Mouse (Mus musculus) forebrain, postnatal 0 days (tissue): ENCODE measurements around the gene 9330182L06Rik. TPM values are rescaled to one million over a fixed set of nuclear protein-coding genes. Genes with fewer than 3 reads are reported as not detected.

ENCODE experiments used
- ATAC-seq: fragments of 200-750 bp; cut with Nextera tagmentation; 2 replicates; pipeline ENCODE4 v1.8.0; 2017; ENCODE audit warnings: mild to moderate bottlenecking, moderate library complexity
- DNase-seq: peaks from one replicate; pipeline ENCODE4 v3.0.0-alpha.2; 2015
- H3K27ac ChIP-seq: fragments of 300-500 bp; sonication (generic); 2 replicates; pipeline ENCODE4 v1.5.1; 2014; ENCODE audit warnings: low read depth, mild to moderate bottlenecking, antibody characterized with exemption, low read length, moderate library complexity, mixed read lengths
- H3K27me3 ChIP-seq: fragments of 300-500 bp; sonication (generic); 2 replicates; pipeline ENCODE4 v1.6.1; 2014; ENCODE audit warnings: mild to moderate bottlenecking, low read length, mixed read lengths; ENCODE audit not compliant: insufficient read depth
- H3K36me3 ChIP-seq: fragments of 300-500 bp; sonication (generic); 2 replicates; pipeline ENCODE4 v1.6.1; 2014; ENCODE audit warnings: mild to moderate bottlenecking, moderate library complexity; ENCODE audit not compliant: insufficient read depth
- H3K4me1 ChIP-seq: fragments of 300-500 bp; sonication (generic); 2 replicates; pipeline ENCODE4 v1.6.1; 2014; ENCODE audit warnings: antibody characterized with exemption; ENCODE audit not compliant: insufficient read depth
- H3K4me2 ChIP-seq: fragments of 300-500 bp; sonication (generic); 2 replicates; pipeline ENCODE4 v1.6.1; 2014; ENCODE audit warnings: low read depth, mild to moderate bottlenecking, moderate library complexity
- H3K4me3 ChIP-seq: fragments of 300-500 bp; sonication (generic); 2 replicates; pipeline ENCODE4 v1.5.1; 2014; ENCODE audit warnings: low read depth, low read length, mixed read lengths
- H3K9ac ChIP-seq: fragments of 300-500 bp; sonication (generic); 2 replicates; pipeline ENCODE4 v1.6.1; 2014; ENCODE audit warnings: mild to moderate bottlenecking
- H3K9me3 ChIP-seq: fragments of 300-500 bp; sonication (generic); 2 replicates; pipeline ENCODE4 v1.6.1; 2016; ENCODE audit warnings: low read length
- CTCF ChIP-seq: sonication (generic); IDR thresholded peaks from 2 replicates; pipeline ENCODE4 v1.5.1; 2016; ENCODE audit warnings: antibody characterized with exemption, control low read depth, low read depth
- WGBS: fragments of 180-500 bp; shearing (Covaris S2); extraction: QIAGEN DNeasy Blood & Tissue Kit; methylation state at CpG from one replicate; pipeline ENCODE4 v1.1.7; 2014; 5-methylcytosine and 5-hydroxymethylcytosine counted together
- polyA plus RNA-seq: library from polyadenylated mRNA; unstranded; fragments of >200 nt; fragmentation: Nextera tagmentation; extraction: Ambion mirVana; gene quantifications from 2 replicates; pipeline ENCODE4 v1.2.1, GENCODE M21; 2015
- total RNA-seq: library from RNA; depleted of rRNA; stranded (reverse); fragments of >200 nt; gene quantifications from 2 replicates; pipeline ENCODE4 v1.2.3, GENCODE M21; 2014

Gene 9330182L06Rik
- total and polyA plus RNA-seq, 2 experiments from 2014 or later = 17.5 to 38.7 TPM

- Histone ChIP-seq H3K27ac (no peak overlapping the region), H3K4me2 (no peak overlapping the region), H3K9ac (no peak overlapping the region), H3K9me3 (no peaks in the 10 kb centered on the region), H3K4me1 (no peaks in the 10 kb centered on the region), H3K36me3 (no peaks in the 10 kb centered on the region), H3K4me3 (no peak overlapping the region), H3K27me3 (no peaks in the 10 kb centered on the region)
- DNase-seq (no peak), ATAC-seq (no peak)
- no peak for TF ChIP-seq CTCF
- WGBS = 60% methylated on average over 3 of the region's 3 CpGs
Measured at GRCm38 (mm10) chr5:9428728-9429127, 162.8 kb downstream of the 9330182L06Rik start.

GRCm38 (mm10) chr5:9446146-9446545 is 180.2 kb downstream of the 9330182L06Rik start:
- Histone ChIP-seq H3K4me3 (no peak overlapping the region), H3K36me3 (no peaks in the 10 kb centered on the region), H3K27me3 (no peaks in the 10 kb centered on the region), H3K9ac (no peak overlapping the region), H3K4me1 (no peaks in the 10 kb centered on the region), H3K4me2 (no peak overlapping the region), H3K27ac (no peak overlapping the region), H3K9me3 (no peaks in the 10 kb centered on the region)
- ATAC-seq (no peak), DNase-seq (no peak)
- no peak for TF ChIP-seq CTCF
- WGBS = 18% methylated on average over 1 of the region's 1 CpGs

- ATAC-seq (no peak), DNase-seq (no peak)
- H3K36me3 ChIP-seq = no peaks in the 10 kb centered on the region
Measured at GRCm38 (mm10) chr5:9448931-9449330, 183.0 kb downstream of the 9330182L06Rik start.

GRCm38 (mm10) chr5:9449570-9449969 is 183.7 kb downstream of the 9330182L06Rik start:
- DNase-seq (peak; percentile 60), ATAC-seq (peak; percentile 69)
- no peaks in the 10 kb centered on the region for H3K4me1 ChIP-seq
- no peaks in the 10 kb centered on the region for H3K9me3 ChIP-seq
- H3K36me3 ChIP-seq = no peaks in the 10 kb centered on the region
- peak; percentile 73 for TF ChIP-seq CTCF
- H3K4me2 ChIP-seq = no peak overlapping the region
- no peak overlapping the region for H3K9ac ChIP-seq
- H3K27ac ChIP-seq = no peak overlapping the region
- H3K4me3 ChIP-seq = no peak overlapping the region
- 57% methylated on average over 5 of the region's 5 CpGs for WGBS
- H3K27me3 ChIP-seq = no peaks in the 10 kb centered on the region

More at GRCm38 (mm10) chr5:9448931-9449330, 183.0 kb downstream of the 9330182L06Rik start:
- H3K4me3 ChIP-seq = no peak overlapping the region
- no peaks in the 10 kb centered on the region for H3K27me3 ChIP-seq
- H3K9me3 ChIP-seq = no peaks in the 10 kb centered on the region
- no peak for TF ChIP-seq CTCF
- no peaks in the 10 kb centered on the region for H3K4me1 ChIP-seq
- no peak overlapping the region for H3K4me2 ChIP-seq
- H3K27ac ChIP-seq = no peak overlapping the region
- WGBS = 87% methylated on average over 6 of the region's 6 CpGs
- H3K9ac ChIP-seq = no peak overlapping the region

GRCm38 (mm10) chr5:9453298-9453697 is 187.4 kb downstream of the 9330182L06Rik start:
- peak; percentile 54 for TF ChIP-seq CTCF
- Histone ChIP-seq H3K4me3 (no peak overlapping the region), H3K27ac (no peak overlapping the region), H3K4me2 (no peak overlapping the region), H3K4me1 (no peaks in the 10 kb centered on the region), H3K36me3 (no peaks in the 10 kb centered on the region), H3K9ac (no peak overlapping the region), H3K27me3 (no peaks in the 10 kb centered on the region), H3K9me3 (no peaks in the 10 kb centered on the region)
- ATAC-seq (no peak), DNase-seq (peak; percentile 16)
- WGBS = 90% methylated on average over 2 of the region's 2 CpGs

GRCm38 (mm10) chr5:9477587-9477986 is 211.7 kb downstream of the 9330182L06Rik start:
- H3K4me2 ChIP-seq = no peak overlapping the region
- TF ChIP-seq CTCF = no peak
- H3K36me3 ChIP-seq = no peaks in the 10 kb centered on the region
- no peaks in the 10 kb centered on the region for H3K9me3 ChIP-seq
- no peaks in the 10 kb centered on the region for H3K27me3 ChIP-seq
- no peak overlapping the region for H3K27ac ChIP-seq
- H3K4me3 ChIP-seq = no peak overlapping the region
- 82% methylated on average over 3 of the region's 3 CpGs for WGBS
- no peaks in the 10 kb centered on the region for H3K4me1 ChIP-seq
- H3K9ac ChIP-seq = no peak overlapping the region
- DNase-seq = no peak
- ATAC-seq = no peak

GRCm38 (mm10) chr5:9495456-9495855 is 229.5 kb downstream of the 9330182L06Rik start:
- H3K4me3 ChIP-seq = no peak overlapping the region
- H3K27me3 ChIP-seq = no peaks in the 10 kb centered on the region
- no peak for TF ChIP-seq CTCF
- H3K36me3 ChIP-seq = no peaks in the 10 kb centered on the region
- no peak overlapping the region for H3K4me2 ChIP-seq
- no peaks in the 10 kb centered on the region for H3K9me3 ChIP-seq
- H3K9ac ChIP-seq = no peak overlapping the region
- H3K4me1 ChIP-seq = no peaks in the 10 kb centered on the region
- WGBS = 19% methylated on average over 5 of the region's 5 CpGs
- no peak overlapping the region for H3K27ac ChIP-seq
- ATAC-seq = peak; percentile 36; the same call in 1 of the 2 replicates
- no peak for DNase-seq
